Mouse (Mus musculus) thymus, adult 2 months (tissue): ENCODE results near the gene Olfr1346.

Source experiments
- CTCF ChIP-seq: fragments of 200-500 bp; IDR thresholded peaks from 2 replicates; pipeline ENCODE4 v1.5.1; 2012; ENCODE audit warnings: mild to moderate bottlenecking, control low read depth, low read length, moderate library complexity, borderline replicate concordance; ENCODE audit not compliant: control insufficient read depth, poor library complexity, insufficient read depth; ENCODE audit errors: extremely low read depth
- POLR2A ChIP-seq: fragments of 200-500 bp; IDR thresholded peaks from 2 replicates; pipeline ENCODE4 v1.6.1; 2012; ENCODE audit warnings: mild to moderate bottlenecking, low read length, control low read depth, moderate library complexity; ENCODE audit not compliant: control insufficient read depth, poor library complexity, insufficient read depth; ENCODE audit errors: extremely low read depth

GRCm38 (mm10) chr7:6466951-6467350, at the start of gene Olfr1346:
- TF ChIP-seq POLR2A = no peak
- TF ChIP-seq CTCF = no peak
